Mouse (Mus musculus): ENCODE data around the gene 6820408C15Rik.

The 6820408C15Rik gene

DNA sequence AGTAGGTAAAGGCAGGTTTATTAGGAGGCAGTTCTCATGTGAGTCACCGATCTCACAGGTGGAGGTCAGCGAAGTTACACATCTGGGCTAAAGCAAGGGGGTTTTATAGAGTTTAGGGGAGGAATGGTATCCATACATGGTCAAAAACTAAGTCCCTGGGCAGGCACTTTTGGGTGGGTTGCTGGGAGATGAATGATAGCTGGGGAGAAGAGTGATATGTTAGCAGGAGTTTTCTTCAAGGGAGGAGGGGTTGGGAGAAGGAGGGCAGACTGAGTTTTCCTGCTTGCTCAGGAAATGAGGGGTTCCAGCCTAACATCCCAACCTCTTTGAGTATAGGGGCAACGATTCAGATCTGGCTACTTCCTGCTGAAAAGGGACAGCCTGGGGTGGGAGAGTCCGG lies at the start of gene 6820408C15Rik:
6820408C15Rik (plus strand) TSS at position 301 of the 400 bp plus-strand sequence.
- DNase-seq (ENCODE audit: low spot score): no peak

DNA sequence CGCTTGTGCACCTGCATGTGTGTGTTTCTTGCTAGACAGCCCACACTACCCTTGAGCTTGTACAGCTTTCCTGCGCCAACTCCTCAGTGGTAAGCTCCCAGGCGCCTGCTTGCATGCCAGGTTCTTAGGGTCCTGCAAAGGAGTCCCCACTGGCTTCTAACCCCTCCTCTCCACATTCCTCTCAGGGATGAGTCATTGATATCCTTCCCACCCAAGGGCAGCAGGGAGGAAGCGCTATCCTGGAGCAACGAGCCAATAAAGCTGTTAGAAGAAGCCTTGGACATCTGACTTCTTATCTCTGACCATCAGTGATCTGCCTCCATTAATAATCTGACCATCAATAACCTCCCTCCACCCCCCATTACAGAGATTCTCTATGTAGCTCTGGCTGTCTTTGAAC lies 47.5 kb upstream of the 6820408C15Rik start:
- no peak for DNase-seq (ENCODE audit: low spot score)

DNA sequence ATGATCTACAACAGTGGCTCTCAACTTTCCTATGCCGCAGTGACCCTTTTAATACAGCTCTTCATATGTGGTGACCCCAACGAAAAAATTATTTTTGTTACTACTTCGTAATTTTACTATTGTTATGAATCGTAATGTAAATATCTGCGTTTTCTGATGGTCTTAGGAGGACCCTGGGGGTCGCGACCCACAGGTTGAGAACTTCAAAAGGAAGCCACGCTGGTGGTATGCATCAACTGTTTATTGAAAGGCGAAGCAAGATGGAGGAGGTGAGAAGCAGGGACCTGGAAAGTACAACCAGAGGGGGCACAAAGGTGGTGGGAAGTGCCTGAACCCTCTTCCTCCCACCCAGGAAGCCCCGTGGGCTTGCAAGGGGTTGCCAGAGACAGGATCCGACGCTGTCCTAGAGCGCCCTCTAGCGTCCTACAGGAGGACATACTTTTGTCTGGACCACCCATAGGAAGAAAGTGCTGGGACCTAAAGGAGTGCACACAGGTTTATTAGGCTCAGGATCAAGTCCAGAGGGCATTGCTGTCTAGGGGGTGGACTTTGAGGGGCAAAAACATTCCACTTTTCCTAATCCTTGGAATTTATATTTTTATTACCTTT lies 46.8 kb upstream of the 6820408C15Rik start:
- peak; percentile 52 for DNase-seq (ENCODE audit: low spot score)

DNA sequence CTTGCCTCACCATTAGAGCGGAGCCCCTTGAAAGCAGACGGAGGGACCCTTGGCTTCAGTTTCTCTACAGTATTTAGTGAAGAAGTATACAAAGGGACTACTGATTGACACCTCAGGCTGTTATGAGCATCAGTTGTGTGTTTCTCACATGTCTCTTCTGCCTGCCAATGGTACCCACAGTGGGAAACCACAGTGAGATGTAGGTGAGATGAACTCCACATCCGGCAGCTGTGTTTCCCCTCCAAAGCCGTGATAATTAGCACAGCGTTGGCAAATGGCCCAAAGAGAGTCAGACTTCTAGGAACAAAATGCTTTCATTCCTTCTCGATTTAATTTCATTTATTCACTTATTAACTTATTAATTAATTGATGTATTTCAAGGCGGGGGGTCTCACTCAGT lies 43.3 kb upstream of the 6820408C15Rik start:
- no peak for DNase-seq (ENCODE audit: low spot score)

DNA sequence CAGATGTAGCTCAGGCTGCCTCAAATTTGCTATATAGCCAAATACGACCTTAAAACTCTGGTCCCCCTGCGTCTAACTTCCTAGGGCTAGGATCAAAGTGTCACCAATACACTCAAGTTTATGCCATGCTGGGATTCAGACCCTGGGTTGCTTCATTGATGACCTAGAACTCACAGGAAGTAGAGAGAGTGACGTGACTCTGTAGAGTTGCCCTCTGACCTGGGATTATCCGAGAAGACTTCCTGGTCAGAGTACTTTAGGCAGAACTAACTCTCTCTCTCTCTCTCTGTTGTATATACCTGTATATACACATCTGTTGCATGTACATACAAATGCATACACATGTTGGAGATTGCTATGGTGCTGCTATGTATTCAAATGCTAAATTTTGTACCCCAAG lies 42.7 kb upstream of the 6820408C15Rik start:
- DNase-seq (ENCODE audit: low spot score): no peak

DNA sequence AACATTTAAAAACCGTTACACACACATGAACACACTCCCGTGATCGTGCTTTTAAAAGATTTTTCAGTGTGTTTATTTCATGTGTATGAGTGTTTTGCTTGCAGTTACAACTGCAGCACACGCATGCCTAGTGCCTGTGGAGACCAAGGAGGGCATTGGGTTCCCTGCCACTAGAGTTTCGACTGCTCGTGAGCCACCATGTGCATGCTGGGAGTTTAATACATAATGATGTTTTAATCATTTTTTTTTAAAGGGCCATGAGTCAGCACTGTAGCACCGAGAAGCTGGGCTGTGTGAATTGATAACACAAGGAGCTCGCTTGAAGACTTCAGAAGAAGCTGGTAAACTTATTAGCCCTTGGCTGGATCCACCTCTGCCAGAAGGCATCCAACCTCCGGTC lies 41.8 kb upstream of the 6820408C15Rik start:
- no peak for DNase-seq (ENCODE audit: low spot score)

DNA sequence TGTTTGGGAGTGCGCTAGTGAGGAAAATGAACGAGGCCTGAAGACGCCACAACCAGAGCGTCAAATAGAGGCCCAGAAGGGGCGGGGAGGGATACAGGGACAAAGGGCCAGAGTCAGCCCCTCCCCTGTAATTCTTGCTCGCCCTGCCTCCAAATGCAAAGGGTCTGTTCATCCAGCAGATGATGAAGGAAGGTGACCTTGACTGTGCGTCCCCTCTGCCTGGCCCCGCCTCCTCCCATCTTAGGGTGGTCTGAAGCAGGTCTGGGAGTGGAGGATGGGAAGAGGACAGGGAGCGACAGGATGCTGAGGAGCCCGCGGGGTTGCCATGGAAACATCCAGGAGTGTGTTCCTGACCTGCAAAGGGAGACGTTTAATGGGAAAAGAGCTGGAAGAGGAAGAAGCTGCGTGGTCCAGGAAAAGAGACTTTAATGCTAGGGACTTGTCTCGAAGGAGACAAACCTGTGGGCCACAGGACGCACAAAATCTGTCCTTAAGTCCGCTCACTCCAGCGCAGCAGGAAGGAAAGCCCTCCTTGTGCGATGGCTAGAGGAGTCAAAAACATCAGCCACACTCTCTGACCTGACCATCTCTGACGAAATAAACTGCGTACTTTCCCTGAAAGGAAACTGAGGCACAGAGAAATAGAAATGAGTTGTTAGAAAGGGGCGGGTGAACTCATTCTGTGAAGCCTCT lies 39.6 kb upstream of the 6820408C15Rik start:
- no peak for DNase-seq (ENCODE audit: low spot score)

DNA sequence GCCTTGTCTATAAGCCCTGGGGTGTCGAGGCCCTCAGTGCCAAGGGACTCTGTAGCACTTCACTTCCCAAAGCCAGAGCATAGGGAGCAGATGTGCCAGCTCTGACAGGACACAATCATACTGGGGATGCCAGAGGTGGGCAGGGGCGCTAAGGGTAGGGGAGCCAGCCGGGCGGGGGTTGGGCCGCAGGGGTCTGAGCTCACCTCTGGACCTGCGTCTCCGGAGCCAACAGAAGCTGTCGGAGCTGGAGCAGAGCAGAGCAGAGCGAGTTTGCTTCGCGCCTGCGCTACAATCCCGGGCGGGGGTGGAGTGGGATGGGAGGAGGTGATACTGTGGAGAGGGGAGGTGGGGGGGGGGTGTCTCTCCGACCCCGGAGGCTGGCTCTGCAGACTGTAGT lies 39.0 kb upstream of the 6820408C15Rik start, which contains the start of gene Nrsn2:
Nrsn2 (minus strand) TSS at position 294 of the 397 bp plus-strand sequence.
- DNase-seq (ENCODE audit: low spot score): no peak

DNA sequence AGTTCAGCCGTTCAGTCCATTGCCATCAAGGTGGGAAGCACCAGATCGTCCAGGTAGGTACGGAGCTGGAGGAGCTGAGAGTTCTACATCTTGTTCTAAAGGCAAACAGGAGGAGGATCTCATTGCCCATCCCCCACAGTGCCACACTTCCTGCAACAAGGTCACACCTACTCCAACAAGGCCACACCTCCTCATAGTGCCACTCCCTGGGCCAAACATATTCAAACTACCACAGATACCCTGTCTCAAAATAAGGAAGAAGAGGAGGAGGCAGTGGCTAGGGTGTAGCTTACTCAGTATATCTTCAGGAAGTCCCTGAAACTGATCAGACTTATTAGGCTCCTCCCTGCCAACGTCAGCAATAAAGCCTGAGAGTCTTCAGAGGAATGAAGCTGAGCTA lies 31.2 kb upstream of the 6820408C15Rik start:
- DNase-seq (ENCODE audit: low spot score): no peak

DNA sequence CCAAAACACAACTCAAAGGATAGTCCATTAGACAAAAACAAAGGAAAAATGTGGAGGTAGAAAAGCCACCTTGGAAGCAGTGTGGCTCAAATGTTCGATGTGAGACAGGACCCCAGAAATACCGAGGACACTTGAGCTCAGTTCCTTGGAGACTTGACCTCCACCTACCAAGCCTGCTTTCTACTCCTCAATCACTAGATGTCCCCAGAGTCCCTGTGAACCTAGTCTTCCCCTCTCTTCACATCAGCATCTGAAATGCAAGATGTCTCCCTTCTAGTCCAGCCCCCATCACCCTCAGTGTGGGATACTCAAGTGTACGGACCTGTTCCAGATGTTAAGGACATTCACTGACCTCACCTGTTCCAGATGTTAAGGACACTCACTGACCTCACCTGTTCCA lies 22.6 kb upstream of the 6820408C15Rik start:
- peak; percentile 36 for DNase-seq (ENCODE audit: low spot score)

DNA sequence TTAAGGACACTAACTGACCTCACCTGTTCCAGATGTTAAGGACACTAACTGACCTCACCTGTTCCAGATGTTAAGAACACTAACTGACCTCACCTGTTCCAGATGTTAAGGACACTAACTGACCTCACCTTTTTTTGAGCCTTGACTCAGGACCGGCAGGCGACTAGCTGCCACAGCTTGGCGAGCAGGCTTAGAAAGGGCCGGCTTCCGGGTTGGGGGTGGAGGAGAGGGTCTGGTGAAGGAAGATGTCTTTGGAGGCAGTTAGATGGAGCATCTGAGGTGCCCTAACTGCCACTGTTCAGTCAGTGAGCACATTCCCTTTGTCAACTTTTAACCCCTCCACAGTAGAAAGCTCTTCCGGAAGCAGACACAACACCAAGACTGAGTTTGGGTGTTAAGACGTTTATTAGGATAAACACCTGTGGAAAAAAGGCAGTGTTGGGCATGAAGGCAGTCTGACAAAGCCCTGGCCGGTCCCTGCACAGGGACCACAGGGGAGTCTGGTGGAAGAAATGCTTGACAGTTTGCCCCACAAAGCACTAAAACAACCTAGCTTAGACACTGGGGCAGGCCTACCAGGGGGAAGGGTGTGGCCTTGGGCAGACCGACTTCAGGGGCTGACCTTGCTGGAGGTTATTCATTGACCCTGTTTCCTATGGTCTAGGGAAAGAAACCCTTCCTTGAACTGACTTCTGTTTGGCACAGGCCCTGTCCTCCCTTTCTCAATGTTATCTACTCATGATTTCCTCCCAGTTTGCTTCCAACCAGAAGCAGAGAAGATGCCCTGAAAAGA lies 22.0 kb upstream of the 6820408C15Rik start:
- DNase-seq (ENCODE audit: low spot score): no peak

DNA sequence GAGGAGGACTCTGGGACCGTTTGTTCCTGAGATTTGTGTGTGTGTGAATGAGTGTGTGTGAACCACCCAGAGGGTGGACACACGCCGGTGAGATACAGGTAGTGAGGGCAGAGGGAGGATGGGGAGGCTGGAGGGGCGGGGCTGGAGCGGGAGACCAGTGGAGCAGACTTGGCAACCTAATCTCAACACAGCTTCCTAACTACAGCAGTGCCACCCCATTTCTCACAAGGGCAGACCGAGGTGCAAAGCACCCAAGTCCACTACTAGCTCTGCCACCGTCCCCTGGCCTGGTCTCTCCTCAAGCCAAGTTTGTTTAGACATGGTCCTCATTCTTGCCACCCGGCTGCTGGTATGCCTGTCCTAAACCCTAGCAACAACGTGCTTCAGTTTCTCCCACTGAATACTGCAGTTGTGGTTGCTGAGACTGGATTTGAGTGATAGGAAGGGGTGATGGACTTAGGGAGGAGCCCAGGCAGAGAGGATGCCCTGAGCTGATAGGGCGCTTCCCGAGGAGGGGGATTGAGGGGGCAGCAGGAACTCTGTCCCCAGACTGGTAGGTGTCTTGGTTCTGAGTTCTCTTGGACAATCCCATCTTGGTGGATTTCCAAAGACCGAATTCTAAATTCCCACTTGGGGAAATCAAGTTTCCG lies 20.0 kb upstream of the 6820408C15Rik start:
- DNase-seq (ENCODE audit: low spot score): no peak

DNA sequence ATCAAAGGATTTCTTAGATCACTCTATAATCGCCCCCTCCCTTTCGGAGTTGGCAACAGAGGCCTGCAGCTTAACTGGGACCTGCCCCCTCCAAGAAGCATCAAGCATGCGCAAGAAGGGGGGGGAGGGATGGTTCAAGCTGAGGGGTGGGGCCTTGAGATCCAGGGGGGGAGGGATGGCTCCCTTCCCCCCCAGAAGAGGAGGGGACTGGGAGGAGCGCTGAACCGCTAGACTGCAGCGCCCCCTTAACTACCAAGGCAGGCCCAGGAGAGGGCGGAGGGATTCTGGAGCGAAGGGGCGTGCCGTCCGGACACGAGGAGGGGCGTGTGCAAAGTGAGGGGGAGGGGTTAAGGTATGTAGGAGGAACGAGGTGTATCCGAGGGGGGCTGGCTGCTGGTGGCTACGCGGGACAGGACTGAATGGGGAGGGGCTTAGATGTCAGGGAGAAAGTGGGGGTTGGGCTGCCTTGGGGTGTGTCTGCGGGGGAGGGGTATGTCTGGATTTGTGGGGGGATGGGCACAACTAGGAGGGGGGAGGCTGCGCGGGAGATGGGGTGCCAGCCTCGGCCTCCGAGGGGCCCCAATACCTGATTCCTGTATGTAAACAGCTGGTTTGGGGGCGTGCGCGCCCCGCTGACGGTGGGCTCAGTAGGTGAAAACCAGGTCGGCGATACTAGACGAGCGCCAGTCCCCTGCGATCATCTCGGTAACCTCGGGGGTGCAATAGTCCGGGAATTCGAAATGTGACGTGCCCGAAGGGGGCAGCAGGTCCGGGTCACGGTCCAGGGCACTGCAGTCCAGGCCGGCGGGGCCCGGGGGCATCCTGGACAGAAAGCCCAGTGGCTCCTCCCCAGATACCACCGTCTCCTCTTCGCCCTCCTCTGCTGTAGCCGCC lies 19.0 kb upstream of the 6820408C15Rik start:
- DNase-seq (ENCODE audit: low spot score): peak; percentile 85

DNA sequence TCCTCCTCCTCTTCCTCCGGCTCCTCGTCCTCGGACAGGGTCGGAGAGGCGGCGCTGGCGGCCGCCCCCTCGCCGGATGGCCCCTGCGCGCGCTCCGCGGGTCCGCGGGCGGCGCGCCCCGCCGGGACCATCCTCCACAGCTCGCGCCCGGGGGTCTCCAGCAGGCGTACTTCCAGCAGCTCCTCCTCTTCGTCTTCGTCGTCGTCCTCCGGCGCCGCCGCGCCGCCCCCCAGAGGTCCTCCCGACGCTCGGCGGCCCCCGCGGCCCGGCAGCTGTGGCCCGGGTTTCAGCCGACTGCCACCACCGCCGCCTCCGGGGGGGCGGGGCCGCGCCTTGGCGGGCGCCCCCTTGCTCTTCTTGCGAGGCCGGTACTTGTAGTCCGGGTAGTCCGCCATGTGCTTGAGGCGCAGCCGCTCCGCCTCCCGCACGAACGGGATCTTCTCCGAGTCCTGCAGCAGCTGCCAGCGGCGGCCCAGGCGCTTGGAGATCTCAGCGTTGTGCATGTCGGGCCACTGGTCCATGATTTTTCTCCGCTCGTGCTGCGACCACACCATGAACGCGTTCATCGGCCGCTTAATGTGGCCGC lies 18.3 kb upstream of the 6820408C15Rik start:
- DNase-seq (ENCODE audit: low spot score): peak; percentile 75

DNA sequence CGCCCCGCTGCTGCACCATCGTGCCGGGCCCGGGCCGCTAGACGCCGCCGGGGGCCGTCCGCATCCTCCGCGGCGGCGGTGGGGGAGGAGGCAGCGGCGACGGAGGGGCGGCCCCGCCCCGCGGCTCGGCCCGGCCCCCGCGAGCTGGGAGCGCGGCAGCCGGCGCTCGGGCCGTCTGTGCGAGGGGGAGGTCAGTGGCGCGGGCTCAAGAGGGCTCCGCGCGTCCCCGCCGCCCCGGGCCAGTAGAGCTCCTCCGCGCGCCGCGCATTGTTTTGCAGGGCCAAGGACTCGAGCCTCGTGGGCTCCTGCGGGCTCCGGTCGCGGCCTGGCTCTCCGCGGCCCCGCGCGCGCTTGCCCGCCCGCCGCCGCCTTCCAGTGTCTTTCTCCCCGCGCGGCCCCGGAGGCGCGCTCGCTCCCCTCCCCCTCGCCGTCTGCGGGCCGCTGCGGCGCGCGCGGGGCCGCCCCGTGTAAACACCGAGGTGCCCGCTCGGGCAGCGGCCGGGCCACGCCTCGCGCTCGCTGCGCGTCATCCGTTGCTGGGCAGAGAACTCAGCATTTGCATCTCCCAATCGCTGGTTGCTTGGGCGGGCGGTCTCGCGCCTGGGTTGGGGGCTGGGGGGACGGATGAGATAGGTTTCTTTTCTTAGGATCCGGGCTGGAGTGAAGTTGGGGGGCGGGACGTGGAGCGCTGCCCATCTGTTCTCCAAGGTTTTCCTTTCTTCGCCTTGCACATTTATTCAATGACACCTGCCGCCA lies 17.5 kb upstream of the 6820408C15Rik start, which contains the start of gene Sox12:
Sox12 (minus strand) TSS at position 384 of the 756 bp plus-strand sequence.
- DNase-seq (ENCODE audit: low spot score): peak; percentile 98

DNA sequence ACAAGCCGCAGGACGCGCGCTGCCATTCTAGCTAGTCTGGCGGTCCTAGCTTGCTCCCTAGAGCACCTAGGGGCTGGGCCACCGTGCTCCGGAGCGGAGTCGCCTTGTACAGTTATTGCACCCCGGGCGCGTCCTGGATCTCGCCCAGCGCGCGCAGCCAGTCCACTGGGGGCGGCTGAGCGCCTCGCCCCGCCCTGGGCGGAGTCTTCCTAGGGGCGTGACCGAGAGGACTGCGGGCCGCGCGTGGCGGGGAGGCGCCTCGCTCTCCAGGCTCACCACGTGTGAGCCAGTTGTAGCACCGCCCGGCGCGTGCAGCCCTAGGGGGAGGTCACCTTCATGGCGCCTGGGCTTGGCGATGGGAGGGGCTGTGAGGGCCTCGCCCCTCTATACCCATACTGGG lies 16.7 kb upstream of the 6820408C15Rik start:
- DNase-seq (ENCODE audit: low spot score): peak; percentile 92

DNA sequence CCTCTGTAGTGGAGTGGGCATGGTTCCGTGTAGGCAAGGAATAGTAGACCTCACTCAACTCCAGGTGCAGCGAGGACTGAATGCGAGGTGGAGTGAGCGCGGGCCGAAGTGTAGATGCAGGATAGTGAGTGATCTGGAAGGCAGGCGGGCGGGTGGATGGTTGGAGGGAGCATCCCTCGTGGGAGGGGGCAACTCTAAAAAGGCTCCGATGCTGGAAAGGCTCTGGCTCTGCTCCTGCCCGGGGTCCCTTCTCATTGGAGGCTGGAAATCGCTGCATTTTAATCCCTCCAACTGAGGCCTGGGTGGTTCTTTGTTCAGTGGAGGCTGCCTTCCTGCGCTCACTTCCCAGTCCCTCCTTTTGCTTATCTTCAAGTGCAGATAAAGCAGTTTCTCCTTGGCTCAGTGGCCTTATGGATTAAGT lies 16.3 kb upstream of the 6820408C15Rik start:
- DNase-seq (ENCODE audit: low spot score): no peak

DNA sequence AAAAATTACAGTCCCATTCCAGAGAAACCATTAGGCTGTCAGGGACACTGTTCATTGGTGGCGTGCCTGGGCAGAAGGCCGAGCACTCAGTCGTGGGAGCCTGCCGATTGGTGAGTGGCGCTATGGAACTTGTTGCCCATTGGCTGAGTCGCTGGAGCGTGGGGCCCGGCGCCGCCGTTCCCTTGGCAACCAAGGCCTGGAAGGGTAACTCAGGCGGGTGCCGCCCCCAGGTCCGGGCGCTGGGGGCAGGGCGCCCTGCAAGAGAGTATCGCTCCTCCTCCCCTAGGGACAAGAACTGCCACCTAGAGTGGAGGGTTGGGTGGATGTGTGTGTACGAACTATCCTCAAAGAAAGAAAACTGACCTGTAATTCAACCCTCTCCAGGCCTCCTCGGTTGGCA lies 9.3 kb upstream of the 6820408C15Rik start:
- peak; percentile 90 for DNase-seq (ENCODE audit: low spot score)

DNA sequence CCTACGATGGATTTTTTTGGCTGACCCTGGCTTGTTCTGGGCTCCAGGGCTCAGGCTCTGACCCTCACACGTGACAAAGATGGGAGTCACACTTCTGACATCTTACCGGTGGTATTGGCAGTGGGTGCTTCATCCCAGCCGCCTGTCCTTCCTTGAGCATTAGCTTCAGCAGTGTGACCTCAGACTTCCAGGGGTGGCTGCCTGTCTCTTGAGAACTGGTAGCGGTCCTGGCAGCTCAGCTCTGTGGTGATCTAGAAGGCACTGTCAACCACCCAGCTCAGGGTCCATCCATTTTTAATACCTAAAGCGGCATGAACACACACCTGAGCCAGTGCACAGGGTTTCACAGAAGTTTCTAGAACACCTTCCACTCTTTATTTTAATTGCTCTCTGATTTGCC lies 5.6 kb upstream of the 6820408C15Rik start:
- DNase-seq (ENCODE audit: low spot score): no peak

DNA sequence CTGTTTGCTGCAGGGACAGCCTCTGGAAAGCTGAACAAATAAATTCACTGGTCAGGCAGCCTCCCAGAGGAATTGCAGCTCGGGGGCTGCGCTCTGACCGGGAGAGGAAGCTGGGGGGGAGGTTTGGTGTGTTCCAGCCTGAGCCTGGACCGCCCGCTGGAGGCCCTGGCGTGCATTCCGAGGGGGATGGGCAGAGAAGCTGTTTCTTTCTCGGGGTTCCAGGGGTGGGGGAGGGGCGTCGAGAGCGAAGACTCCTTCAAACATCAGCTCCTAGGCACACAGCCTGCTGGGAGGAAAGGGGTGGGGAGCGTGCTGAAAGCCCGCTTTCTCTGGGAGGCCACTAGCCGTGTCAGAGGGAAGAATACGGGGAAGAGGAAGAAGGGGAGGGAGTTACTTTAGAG lies 4.4 kb upstream of the 6820408C15Rik start:
- peak; percentile 85 for DNase-seq (ENCODE audit: low spot score)
